Mouse (Mus musculus) thymus, adult 18-20 months (tissue): ENCODE results near the gene Lrriq1.

Source experiments
- DNase-seq, 2 experiments: peaks; one replicate each; pipeline ENCODE4 v3.0.0; 2022; ENCODE audit warnings: mixed read lengths in 2 of 2

Gene Lrriq1

DNA sequence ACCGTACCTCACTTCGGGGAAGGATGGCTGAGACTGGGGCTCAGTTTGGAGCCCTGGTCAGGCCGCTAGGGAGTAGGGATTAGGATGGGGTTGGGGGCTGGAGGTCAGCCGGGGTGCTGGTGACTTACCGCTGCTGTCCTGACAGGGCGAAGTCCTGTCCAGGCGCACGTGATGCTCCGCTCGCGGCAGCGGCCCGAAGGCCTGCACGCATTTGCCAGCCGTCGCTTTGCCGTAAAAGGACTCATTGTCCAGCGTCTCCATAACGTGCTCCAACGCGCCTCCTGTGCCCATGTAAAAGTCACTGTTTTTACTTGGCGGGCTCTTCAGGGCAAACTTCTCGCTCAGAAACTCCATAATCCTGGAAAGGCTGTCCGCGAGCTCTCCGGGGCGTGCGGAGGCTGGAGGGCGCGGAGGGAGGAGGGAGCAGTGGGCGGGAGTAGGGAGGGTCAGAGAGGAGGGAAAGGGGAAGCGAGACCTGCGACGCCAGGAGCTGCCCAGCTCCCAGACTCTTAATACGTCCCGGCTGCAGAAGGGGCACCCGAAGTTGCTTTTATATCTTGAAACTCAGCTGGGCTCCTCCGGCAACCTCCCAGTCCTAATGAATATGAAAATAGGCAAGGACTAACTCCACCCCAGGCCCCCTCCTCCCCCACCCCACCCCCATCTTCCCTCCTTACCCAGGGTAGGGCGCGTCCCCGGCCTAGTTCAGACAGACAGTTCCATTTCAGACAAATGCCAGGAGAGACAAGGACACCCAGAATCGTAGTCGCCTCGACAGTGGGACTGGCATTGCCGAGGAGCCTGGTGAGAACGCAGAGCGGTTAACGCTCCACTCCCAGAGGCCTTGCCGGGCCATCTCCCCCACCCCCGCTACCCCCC, 207.6 kb downstream of the Lrriq1 start:
- no peak for DNase-seq

DNA sequence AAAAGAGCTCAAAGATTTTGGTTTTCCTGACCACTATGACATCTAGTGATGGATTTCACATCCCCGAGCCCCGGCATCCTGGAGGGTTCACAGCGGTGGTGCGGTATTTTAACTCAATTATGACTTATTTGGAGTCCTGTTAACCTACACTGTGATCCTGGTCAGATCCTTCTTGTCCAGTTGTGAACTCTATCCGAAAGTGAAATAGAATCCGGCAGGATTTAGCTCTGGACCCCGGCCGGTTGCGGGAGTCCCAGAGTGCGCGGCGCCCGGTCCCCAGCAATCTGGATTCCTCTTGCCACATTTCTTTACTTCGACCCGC, 208.2 kb downstream of the Lrriq1 start:
- DNase-seq = no peak

- DNase-seq = no peak
Measured at GRCm38 (mm10) chr10:103027226-103027930, 208.7 kb downstream of the Lrriq1 start.

- no peak for DNase-seq
Measured at GRCm38 (mm10) chr10:103026636-103027225, 209.4 kb downstream of the Lrriq1 start.

GRCm38 (mm10) chr10:103002556-103002955, 233.6 kb downstream of the Lrriq1 start:
- DNase-seq = no peak

- no peak for DNase-seq
Measured at GRCm38 (mm10) chr10:103000902-103001301, 235.2 kb downstream of the Lrriq1 start.

DNA sequence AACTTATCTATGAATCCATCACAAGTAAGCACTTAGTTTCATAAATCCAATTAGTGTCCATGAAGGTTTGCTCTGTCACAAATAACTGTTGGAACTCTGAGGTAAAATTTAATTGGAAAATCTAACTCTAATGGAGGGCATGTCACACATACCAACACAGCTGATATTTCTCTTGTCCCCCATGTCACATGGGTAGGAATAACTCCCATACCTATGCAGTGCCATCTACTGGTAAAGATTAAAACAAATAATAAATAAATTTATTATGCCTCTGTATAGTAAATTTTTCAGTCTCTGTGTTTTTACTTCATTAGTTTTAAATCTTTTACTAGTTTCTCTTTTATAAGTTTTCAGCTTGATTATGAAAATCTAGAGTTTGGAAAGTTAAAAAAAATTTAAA, 236.5 kb downstream of the Lrriq1 start:
- no peak for DNase-seq
